Mouse (Mus musculus) lung, postnatal 0 days (tissue): ENCODE data around the gene Mrpl4.

Experiments
- CTCF ChIP-seq: IDR thresholded peaks from 2 replicates; pipeline ENCODE4 v1.5.1; 2016; ENCODE audit warnings: antibody characterized with exemption, mild to moderate bottlenecking
- EP300 ChIP-seq: IDR thresholded peaks from 2 replicates; pipeline ENCODE4 v1.6.1; 2016; ENCODE audit warnings: antibody characterized with exemption, mild to moderate bottlenecking, control low read depth

- TF ChIP-seq CTCF (no peak), EP300 (no peak)
These were observed 16.1 kb downstream of the Mrpl4 start for GRCm38 (mm10) chr9:21018600-21018999.
